Mouse (Mus musculus): ENCODE data around the gene Rundc3a. TPM values are rescaled to one million over a fixed set of nuclear protein-coding genes. Genes with fewer than 3 reads are reported as not detected.

Rundc3a gene
- not detected in 2 replicates for total RNA-seq (2014; fragmentation: Nextera tagmentation)
- 0.16 TPM in 1 of 2 replicates, not detected in the other for total RNA-seq (2017)
- polyA plus RNA-seq (2012): not detected in 2 replicates

DNA sequence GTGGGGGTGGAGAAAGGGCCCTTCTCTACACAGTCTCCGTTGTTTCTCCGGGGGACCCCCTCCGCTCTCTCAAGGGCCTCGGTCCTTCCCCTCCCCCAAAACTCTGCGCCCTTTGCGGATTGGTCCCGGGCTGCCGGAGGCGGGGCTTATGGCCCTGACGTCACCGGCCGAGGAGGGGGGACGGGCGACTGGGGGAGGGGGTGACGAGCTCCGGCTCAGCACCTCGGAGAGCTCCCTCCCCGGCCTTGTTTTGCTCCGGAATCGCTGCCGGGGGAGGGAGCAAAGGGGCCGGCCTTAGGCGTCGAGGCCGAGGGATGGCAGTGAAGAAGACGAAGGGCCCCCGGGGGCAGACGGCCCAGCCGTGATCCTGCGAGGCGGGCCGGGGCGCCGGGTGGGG lies at the start of gene Rundc3a:
TSS of gene Rundc3a (plus strand) at position 166 of the 397 bp plus-strand sequence.
- no peaks in the 10 kb centered on the region for H3K9me3 ChIP-seq (replicated peaks)
- TF ChIP-seq POLR2AphosphoS5 (IDR thresholded peaks at IDR 0.05; ENCODE audit: insufficient replicate concordance, low read depth, low read length) (no peak), CTCF (IDR thresholded peaks at IDR 0.05; ENCODE audit: low read depth, low read length) (no peak), GATA2 (IDR thresholded peaks at IDR 0.05; ENCODE audit: borderline replicate concordance, low read depth, low read length) (no peak), TAL1 (conservative IDR thresholded peaks at IDR 0.05; ENCODE audit: low read depth, low read length) (no peak)
- no peaks in the 10 kb centered on the region for H3K36me3 ChIP-seq (replicated peaks)
- ATAC-seq (ENCODE audit: extremely low read depth, insufficient number of reproducible peaks, low FRiP score, poor library complexity, severe bottlenecking): no peak
- no peak within 1 kb of the TSS; the same call in 1 of the 2 replicates for H3K4me3 ChIP-seq (ENCODE audit: low read depth, low read length)
- peaks cover 16% of the 10 kb centered on the region for H3K4me1 ChIP-seq (ENCODE audit: insufficient read depth, low read depth, low read length)
- DNase-seq (ENCODE audit: low spot score): peak; percentile 71
- H3K27me3 ChIP-seq (ENCODE audit: insufficient read depth, low read length): peaks cover 74% of the 10 kb centered on the region

- Histone ChIP-seq H3K9me3 (replicated peaks) (peaks cover 3% of the 10 kb centered on the region), H3K4me3 (ENCODE audit: low read depth, low read length) (no peak overlapping the region), H3K4me1 (ENCODE audit: insufficient read depth, low read depth, low read length) (peaks cover 5% of the 10 kb centered on the region; the same call in 1 of the 2 replicates), H3K36me3 (replicated peaks) (no peaks in the 10 kb centered on the region), H3K27me3 (ENCODE audit: insufficient read depth, low read length) (peaks cover 65% of the 10 kb centered on the region)
- TF ChIP-seq GATA2 (IDR thresholded peaks at IDR 0.05; ENCODE audit: borderline replicate concordance, low read depth, low read length) (no peak), POLR2AphosphoS5 (IDR thresholded peaks at IDR 0.05; ENCODE audit: insufficient replicate concordance, low read depth, low read length) (no peak), CTCF (IDR thresholded peaks at IDR 0.05; ENCODE audit: low read depth, low read length) (no peak), TAL1 (conservative IDR thresholded peaks at IDR 0.05; ENCODE audit: low read depth, low read length) (no peak), GATA1 (IDR thresholded peaks at IDR 0.05; ENCODE audit: borderline replicate concordance, low read length) (no peak)
- ATAC-seq (ENCODE audit: extremely low read depth, insufficient number of reproducible peaks, low FRiP score, poor library complexity, severe bottlenecking) (no peak), DNase-seq (ENCODE audit: low spot score) (no peak)
These were observed 48.7 kb upstream of the Rundc3a start for GRCm38 (mm10) chr11:102344458-102344857.

DNA sequence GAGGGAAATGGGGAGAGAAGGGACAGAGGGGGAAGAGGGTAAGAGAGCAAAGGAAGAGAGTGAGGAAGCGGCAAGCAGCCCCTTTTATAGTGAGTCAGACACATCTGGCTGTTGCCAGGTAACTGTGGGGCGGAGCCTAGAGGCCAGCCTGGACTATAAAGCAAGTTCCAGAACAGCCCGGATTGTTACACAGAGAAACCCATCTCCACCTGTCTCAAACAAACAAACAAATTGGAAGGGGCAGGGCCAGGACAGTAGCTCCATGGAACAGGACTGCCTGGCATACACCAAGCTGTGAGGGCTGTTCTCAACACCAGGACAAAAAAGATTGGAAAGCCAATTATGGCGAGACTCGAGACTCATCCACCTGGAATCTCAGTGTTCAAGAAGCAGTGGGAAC lies 46.3 kb upstream of the Rundc3a start:
- H3K36me3 ChIP-seq (replicated peaks): no peaks in the 10 kb centered on the region
- ATAC-seq (ENCODE audit: extremely low read depth, insufficient number of reproducible peaks, low FRiP score, poor library complexity, severe bottlenecking) (no peak), DNase-seq (ENCODE audit: low spot score) (no peak)
- H3K4me3 ChIP-seq (ENCODE audit: low read depth, low read length): no peak overlapping the region
- no peaks in the 10 kb centered on the region for H3K9me3 ChIP-seq (replicated peaks)
- peaks cover 14% of the 10 kb centered on the region for H3K4me1 ChIP-seq (ENCODE audit: insufficient read depth, low read depth, low read length)
- peaks cover 82% of the 10 kb centered on the region for H3K27me3 ChIP-seq (ENCODE audit: insufficient read depth, low read length)
- TF ChIP-seq CTCF (IDR thresholded peaks at IDR 0.05; ENCODE audit: low read depth, low read length) (no peak), GATA1 (IDR thresholded peaks at IDR 0.05; ENCODE audit: borderline replicate concordance, low read length) (no peak), GATA2 (IDR thresholded peaks at IDR 0.05; ENCODE audit: borderline replicate concordance, low read depth, low read length) (no peak), POLR2AphosphoS5 (IDR thresholded peaks at IDR 0.05; ENCODE audit: insufficient replicate concordance, low read depth, low read length) (no peak), TAL1 (conservative IDR thresholded peaks at IDR 0.05; ENCODE audit: low read depth, low read length) (no peak)

DNA sequence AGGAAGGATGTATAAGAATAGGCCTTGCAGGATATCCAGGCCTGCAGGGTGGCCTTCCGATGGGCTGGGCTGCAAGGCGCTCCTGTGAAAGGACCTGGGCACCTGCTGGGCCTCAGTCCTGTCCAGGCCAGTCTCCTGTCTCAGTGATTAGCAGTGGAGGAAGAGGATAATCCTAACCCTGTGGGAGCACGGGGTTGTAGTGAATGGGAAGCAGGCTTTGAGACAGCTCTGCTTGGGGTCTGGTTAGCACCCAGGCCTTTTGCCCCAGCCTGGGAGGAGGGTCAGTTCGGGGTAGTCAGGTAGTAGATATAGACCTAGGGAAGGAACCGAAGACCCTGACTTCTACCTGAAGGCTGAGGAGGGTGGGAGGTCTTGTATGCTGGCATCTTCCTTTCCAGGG lies 45.5 kb upstream of the Rundc3a start:
- ATAC-seq (ENCODE audit: extremely low read depth, insufficient number of reproducible peaks, low FRiP score, poor library complexity, severe bottlenecking) (no peak), DNase-seq (ENCODE audit: low spot score) (no peak)
- H3K36me3 ChIP-seq (replicated peaks): no peaks in the 10 kb centered on the region
- no peaks in the 10 kb centered on the region for H3K9me3 ChIP-seq (replicated peaks)
- peaks cover 84% of the 10 kb centered on the region for H3K27me3 ChIP-seq (ENCODE audit: insufficient read depth, low read length)
- no peak overlapping the region for H3K4me3 ChIP-seq (ENCODE audit: low read depth, low read length)
- peaks cover 14% of the 10 kb centered on the region for H3K4me1 ChIP-seq (ENCODE audit: insufficient read depth, low read depth, low read length)
- TF ChIP-seq GATA2 (IDR thresholded peaks at IDR 0.05; ENCODE audit: borderline replicate concordance, low read depth, low read length) (no peak), CTCF (IDR thresholded peaks at IDR 0.05; ENCODE audit: low read depth, low read length) (no peak), GATA1 (IDR thresholded peaks at IDR 0.05; ENCODE audit: borderline replicate concordance, low read length) (no peak), TAL1 (conservative IDR thresholded peaks at IDR 0.05; ENCODE audit: low read depth, low read length) (no peak), POLR2AphosphoS5 (IDR thresholded peaks at IDR 0.05; ENCODE audit: insufficient replicate concordance, low read depth, low read length) (no peak)

- no peak for TF ChIP-seq POLR2AphosphoS5 (IDR thresholded peaks at IDR 0.05; ENCODE audit: insufficient replicate concordance, low read depth, low read length)
- TF ChIP-seq GATA2 (IDR thresholded peaks at IDR 0.05; ENCODE audit: borderline replicate concordance, low read depth, low read length): no peak
- TF ChIP-seq TAL1 (conservative IDR thresholded peaks at IDR 0.05; ENCODE audit: low read depth, low read length): no peak
- TF ChIP-seq GATA1 (IDR thresholded peaks at IDR 0.05; ENCODE audit: borderline replicate concordance, low read length): no peak
- TF ChIP-seq CTCF (IDR thresholded peaks at IDR 0.05; ENCODE audit: low read depth, low read length): no peak
- H3K27me3 ChIP-seq (ENCODE audit: insufficient read depth, low read length): peaks cover 84% of the 10 kb centered on the region
- DNase-seq (ENCODE audit: low spot score) (no peak), ATAC-seq (ENCODE audit: extremely low read depth, insufficient number of reproducible peaks, low FRiP score, poor library complexity, severe bottlenecking) (no peak)
- no peaks in the 10 kb centered on the region for H3K9me3 ChIP-seq (replicated peaks)
- no peaks in the 10 kb centered on the region for H3K36me3 ChIP-seq (replicated peaks)
- H3K4me1 ChIP-seq (ENCODE audit: insufficient read depth, low read depth, low read length): peaks cover 12% of the 10 kb centered on the region
- no peak overlapping the region for H3K4me3 ChIP-seq (ENCODE audit: low read depth, low read length)
These were observed 45.1 kb upstream of the Rundc3a start for GRCm38 (mm10) chr11:102348101-102348585.

GRCm38 (mm10) chr11:102348771-102349170 lies 44.4 kb upstream of the Rundc3a start:
- Histone ChIP-seq H3K36me3 (replicated peaks) (no peaks in the 10 kb centered on the region), H3K4me3 (ENCODE audit: low read depth, low read length) (no peak overlapping the region), H3K9me3 (replicated peaks) (no peaks in the 10 kb centered on the region), H3K4me1 (ENCODE audit: insufficient read depth, low read depth, low read length) (peaks cover 11% of the 10 kb centered on the region), H3K27me3 (ENCODE audit: insufficient read depth, low read length) (peaks cover 86% of the 10 kb centered on the region)
- DNase-seq (ENCODE audit: low spot score) (no peak), ATAC-seq (ENCODE audit: extremely low read depth, insufficient number of reproducible peaks, low FRiP score, poor library complexity, severe bottlenecking) (no peak)
- no peak for TF ChIP-seq TAL1 (conservative IDR thresholded peaks at IDR 0.05; ENCODE audit: low read depth, low read length)
- TF ChIP-seq GATA1 (IDR thresholded peaks at IDR 0.05; ENCODE audit: borderline replicate concordance, low read length): no peak
